9 mouse cellular contexts compared by ENCODE assay signal in genomic region chr2:25168665-25168978, GRCm38 (mm10). TPM values are rescaled to one million over a fixed set of nuclear protein-coding genes. Genes with fewer than 3 reads are reported as not detected.
A peak's percentile ranks its signal among the peaks of the same experiment; 100 is the strongest.
DNase-seq lines count a peak whose midpoint lies in the region; ATAC-seq and TF ChIP-seq lines count a peak whose summit lies in the region.
"Had no signal": no experiment of that assay in that cellular context is flagged by ENCODE, and none has a peak within 500 bp of the region (broad histone marks: within the 10 kb centered on the region; RNA-seq: fewer than 3 reads in every experiment).

No protein-coding gene starts in this region.

- H3K36me3 ChIP-seq in heart, embryonic 16.5 days (ENCODE audit: control insufficient read depth, insufficient read depth): no peaks in the 10 kb centered on the region
- H3K36me3 ChIP-seq in embryonic facial prominence, embryonic 11.5 days (replicated peaks; ENCODE audit: control insufficient read depth, insufficient read depth, low read depth, low read length): no peaks in the 10 kb centered on the region
- H3K36me3 ChIP-seq in hindbrain, postnatal 0 days (ENCODE audit: insufficient read depth, low read length): no peaks in the 10 kb centered on the region
- H3K36me3 ChIP-seq in midbrain, embryonic 13.5 days: no peaks in the 10 kb centered on the region

- DNase-seq in heart, postnatal 14 days: no peak
- no peak for DNase-seq in embryonic facial prominence, embryonic 11.5 days (ENCODE audit: low spot score)
- DNase-seq in hindbrain, postnatal 0 days (ENCODE audit: low spot score): no peak
- DNase-seq in cerebellum, adult 2 months: no peak

- H3K27me3 ChIP-seq in heart, embryonic 16.5 days (ENCODE audit: control insufficient read depth, insufficient read depth, low read length): no peaks in the 10 kb centered on the region
- H3K27me3 ChIP-seq in embryonic facial prominence, embryonic 11.5 days (ENCODE audit: control insufficient read depth, insufficient read depth, low read length): no peaks in the 10 kb centered on the region
- no peaks in the 10 kb centered on the region for H3K27me3 ChIP-seq in hindbrain, postnatal 0 days (ENCODE audit: insufficient read depth, low read length)
- H3K27me3 ChIP-seq in midbrain, embryonic 13.5 days: no peaks in the 10 kb centered on the region
- no peaks in the 10 kb centered on the region for H3K27me3 ChIP-seq in cerebellum, adult 2 months (ENCODE audit: control insufficient read depth, insufficient read depth, low read length)

- ATAC-seq in heart, embryonic 16.5 days (replicated peaks; ENCODE audit: extremely low read depth, insufficient read depth, low FRiP score): no peak
- peak; percentile 7; the same call in 1 of the 2 replicates for ATAC-seq in embryonic facial prominence, embryonic 11.5 days (replicated peaks; ENCODE audit: insufficient number of reproducible peaks, low FRiP score, low TSS enrichment, low read depth)
- no peak for ATAC-seq in hindbrain, postnatal 0 days
- ATAC-seq in midbrain, embryonic 13.5 days: no peak; the same call in 1 of the 2 replicates
- no peak for ATAC-seq in megakaryocyte-erythroid progenitor cell, adult 5-6 weeks (replicated peaks; ENCODE audit: low FRiP score, low TSS enrichment, poor library complexity, severe bottlenecking)
- ATAC-seq in frontal cortex, adult (ENCODE audit: low TSS enrichment): no peak

- no peaks in the 10 kb centered on the region for H3K9me3 ChIP-seq in heart, embryonic 16.5 days (replicated peaks; ENCODE audit: control insufficient read depth, low read length)
- H3K9me3 ChIP-seq in embryonic facial prominence, embryonic 11.5 days (replicated peaks; ENCODE audit: control insufficient read depth, low read length): no peaks in the 10 kb centered on the region
- H3K9me3 ChIP-seq in hindbrain, postnatal 0 days (ENCODE audit: low read length): no peaks in the 10 kb centered on the region
- H3K9me3 ChIP-seq in midbrain, embryonic 13.5 days: no peaks in the 10 kb centered on the region

- no peak for TF ChIP-seq CTCF in hindbrain, postnatal 0 days (IDR thresholded peaks at IDR 0.05; ENCODE audit: low read depth)
- TF ChIP-seq CTCF in cerebellum, adult 2 months (IDR thresholded peaks at IDR 0.05; ENCODE audit: borderline replicate concordance, insufficient read depth, low read depth, low read length): no peak

- H3K4me2 ChIP-seq in heart, embryonic 16.5 days (ENCODE audit: low read depth, low read length): peak overlapping the region; percentile 76
- peak overlapping the region; percentile 88 for H3K4me2 ChIP-seq in embryonic facial prominence, embryonic 11.5 days (ENCODE audit: low read depth, low read length)
- H3K4me2 ChIP-seq in hindbrain, postnatal 0 days (ENCODE audit: low read depth, low read length): peak overlapping the region; percentile 78
- H3K4me2 ChIP-seq in midbrain, embryonic 13.5 days (replicated peaks): peak overlapping the region; percentile 67

- peak overlapping the region; percentile 81 for H3K27ac ChIP-seq in heart, embryonic 16.5 days (ENCODE audit: low read length)
- H3K27ac ChIP-seq in embryonic facial prominence, embryonic 11.5 days (replicated peaks; ENCODE audit: low read depth, low read length): peak overlapping the region; percentile 17; the same call in 1 of the 2 replicates
- peak overlapping the region; percentile 65 for H3K27ac ChIP-seq in hindbrain, postnatal 0 days
- peak overlapping the region; percentile 80 for H3K27ac ChIP-seq in midbrain, embryonic 13.5 days
- no peak overlapping the region for H3K27ac ChIP-seq in cerebellum, adult 2 months (ENCODE audit: insufficient read depth, low read length)

- H3K4me3 ChIP-seq in heart, embryonic 16.5 days (ENCODE audit: low read length): peak overlapping the region; percentile 55
- H3K4me3 ChIP-seq in embryonic facial prominence, embryonic 11.5 days (ENCODE audit: low read depth, low read length): peak overlapping the region; percentile 41; the same call in 1 of the 2 replicates
- H3K4me3 ChIP-seq in hindbrain, postnatal 0 days (ENCODE audit: low read length): peak overlapping the region; percentile 44; the same call in 1 of the 2 replicates
- peak overlapping the region; percentile 46 for H3K4me3 ChIP-seq in midbrain, embryonic 13.5 days (replicated peaks)
- H3K4me3 ChIP-seq in cerebellum, adult 2 months (replicated peaks; ENCODE audit: insufficient read depth, low read depth, low read length): no peak overlapping the region

- TF ChIP-seq POLR2A in cerebellum, adult 2 months (IDR thresholded peaks at IDR 0.05; ENCODE audit: borderline replicate concordance, insufficient read depth, low read length): no peak

- 24% methylated on average over 2 of the region's 2 CpGs for WGBS in heart, embryonic 16.5 days
- 21% methylated on average over 2 of the region's 2 CpGs for WGBS in embryonic facial prominence, embryonic 11.5 days
- 16% methylated on average over 2 of the region's 2 CpGs for WGBS in hindbrain, postnatal 0 days
- 3% methylated on average over 2 of the region's 2 CpGs for WGBS in midbrain, embryonic 13.5 days
- 53% methylated on average over 2 of the region's 2 CpGs for WGBS in cerebellum, adult 2 months

- H3K9ac ChIP-seq in heart, embryonic 16.5 days (ENCODE audit: low read length): peak overlapping the region; percentile 79
- H3K9ac ChIP-seq in embryonic facial prominence, embryonic 11.5 days (replicated peaks; ENCODE audit: low read length): peak overlapping the region; percentile 61
- 0 out of 2 replicates have a peak overlapping the region, but pooled peaks have one; percentile 64 for H3K9ac ChIP-seq in hindbrain, postnatal 0 days (replicated peaks; ENCODE audit: low read length)
- peak overlapping the region; percentile 69; the same call in 1 of the 2 replicates for H3K9ac ChIP-seq in midbrain, embryonic 13.5 days (replicated peaks)

- H3K4me1 ChIP-seq in heart, embryonic 16.5 days (ENCODE audit: control insufficient read depth, insufficient read depth, low read length): peaks cover 34% of the 10 kb centered on the region
- H3K4me1 ChIP-seq in embryonic facial prominence, embryonic 11.5 days (ENCODE audit: control insufficient read depth, insufficient read depth, low read length): no peaks in the 10 kb centered on the region; the same call in 1 of the 2 replicates
- H3K4me1 ChIP-seq in hindbrain, postnatal 0 days (ENCODE audit: insufficient read depth, low read length): peaks cover 17% of the 10 kb centered on the region
- H3K4me1 ChIP-seq in midbrain, embryonic 13.5 days (replicated peaks): peaks cover 48% of the 10 kb centered on the region
- 0 out of 2 replicates have a peak, but pooled peaks cover 5% of the 10 kb centered on the region for H3K4me1 ChIP-seq in cerebellum, adult 2 months (ENCODE audit: control insufficient read depth, insufficient read depth, low read length)

- intact Hi-C loops in heart, postnatal 14 days (cut with DNase I): no loop called here

RNA-seq across cellular contexts. Expression of gene Nrarp, which starts 11.9 kb away (rescaled TPM):
- polyA plus RNA-seq in heart, embryonic 16.5 days (2015; fragmentation: Nextera tagmentation; extraction: Ambion mirVana): 16.2 and 18.1 TPM in 2 replicates
- 10 to 100 TPM; 14.0 to 15.0 TPM for total RNA-seq in heart, postnatal 14 days (2021)
- polyA plus RNA-seq in embryonic facial prominence, embryonic 11.5 days (2014; fragmentation: Nextera tagmentation; extraction: Ambion mirVana): 16.8 and 17.0 TPM in 2 replicates
- total RNA-seq in hindbrain, postnatal 0 days (2014; rRNA removed): 50.8 and 58.0 TPM in 2 replicates
- polyA plus RNA-seq in hindbrain, postnatal 0 days (2015; fragmentation: Nextera tagmentation; extraction: Ambion mirVana): 14.2 and 14.7 TPM in 2 replicates
- polyA plus RNA-seq in midbrain, embryonic 13.5 days (2015; fragmentation: Nextera tagmentation; extraction: Ambion mirVana): 26.8 and 33.9 TPM in 2 replicates
- 7.7 and 9.4 TPM in 2 replicates for polyA plus RNA-seq in cerebellum, adult 2 months (2012; rRNA removed)
- total RNA-seq in megakaryocyte-erythroid progenitor cell, adult 5-6 weeks (2014; fragmentation: Nextera tagmentation): 3.5 and 4.6 TPM in 2 replicates
- total RNA-seq in megakaryocyte-erythroid progenitor cell, adult 5-6 weeks (2017): 1.3 and 2.4 TPM in 2 replicates

RNA-seq across cellular contexts. Expression of gene Tor4a, which starts 28.1 kb away (rescaled TPM):
- polyA plus RNA-seq in heart, embryonic 16.5 days (2015; fragmentation: Nextera tagmentation; extraction: Ambion mirVana): 8.5 and 10.0 TPM in 2 replicates
- 1 to 10 TPM; 5.0 to 5.5 TPM for total RNA-seq in heart, postnatal 14 days (2021)
- 1.9 and 2.6 TPM in 2 replicates for polyA plus RNA-seq in embryonic facial prominence, embryonic 11.5 days (2014; fragmentation: Nextera tagmentation; extraction: Ambion mirVana)
- 4.0 and 4.7 TPM in 2 replicates for total RNA-seq in hindbrain, postnatal 0 days (2014; rRNA removed)
- polyA plus RNA-seq in hindbrain, postnatal 0 days (2015; fragmentation: Nextera tagmentation; extraction: Ambion mirVana): 1.2 and 1.9 TPM in 2 replicates
- 1.1 and 1.2 TPM in 2 replicates for polyA plus RNA-seq in midbrain, embryonic 13.5 days (2015; fragmentation: Nextera tagmentation; extraction: Ambion mirVana)
- polyA plus RNA-seq in cerebellum, adult 2 months (2012; rRNA removed): 3.6 and 4.2 TPM in 2 replicates
- total RNA-seq in megakaryocyte-erythroid progenitor cell, adult 5-6 weeks (2014; fragmentation: Nextera tagmentation): 12.6 and 13.0 TPM in 2 replicates
- total RNA-seq in megakaryocyte-erythroid progenitor cell, adult 5-6 weeks (2017): 8.0 and 11.8 TPM in 2 replicates

RNA-seq across cellular contexts. Expression of gene Nelfb, which starts 42.7 kb away (rescaled TPM):
- polyA plus RNA-seq in heart, embryonic 16.5 days (2015; fragmentation: Nextera tagmentation; extraction: Ambion mirVana): 79.1 and 81.9 TPM in 2 replicates
- total RNA-seq in heart, postnatal 14 days (2021): 10 to 100 TPM; 35.7 to 36.2 TPM
- 90.5 and 92.2 TPM in 2 replicates for polyA plus RNA-seq in embryonic facial prominence, embryonic 11.5 days (2014; fragmentation: Nextera tagmentation; extraction: Ambion mirVana)
- total RNA-seq in hindbrain, postnatal 0 days (2014; rRNA removed): 90.3 and 117 TPM in 2 replicates
- polyA plus RNA-seq in hindbrain, postnatal 0 days (2015; fragmentation: Nextera tagmentation; extraction: Ambion mirVana): 82.0 and 82.8 TPM in 2 replicates
- 113 and 117 TPM in 2 replicates for polyA plus RNA-seq in midbrain, embryonic 13.5 days (2015; fragmentation: Nextera tagmentation; extraction: Ambion mirVana)
- polyA plus RNA-seq in cerebellum, adult 2 months (2012; rRNA removed): 69.4 and 84.5 TPM in 2 replicates
- 50.8 and 67.6 TPM in 2 replicates for total RNA-seq in megakaryocyte-erythroid progenitor cell, adult 5-6 weeks (2014; fragmentation: Nextera tagmentation)
- 26.4 and 28.2 TPM in 2 replicates for total RNA-seq in megakaryocyte-erythroid progenitor cell, adult 5-6 weeks (2017)

RNA-seq across cellular contexts. Expression of gene Stpg3, which starts 45.8 kb away (rescaled TPM):
- polyA plus RNA-seq in heart, embryonic 16.5 days (2015; fragmentation: Nextera tagmentation; extraction: Ambion mirVana): not detected in 2 replicates
- not detected for total RNA-seq in heart, postnatal 14 days (2021)
- not detected in 2 replicates for polyA plus RNA-seq in embryonic facial prominence, embryonic 11.5 days (2014; fragmentation: Nextera tagmentation; extraction: Ambion mirVana)
- not detected in 2 replicates for total RNA-seq in hindbrain, postnatal 0 days (2014; rRNA removed)
- not detected in 2 replicates for polyA plus RNA-seq in hindbrain, postnatal 0 days (2015; fragmentation: Nextera tagmentation; extraction: Ambion mirVana)
- not detected in 2 replicates for polyA plus RNA-seq in midbrain, embryonic 13.5 days (2015; fragmentation: Nextera tagmentation; extraction: Ambion mirVana)
- not detected in 2 replicates for polyA plus RNA-seq in cerebellum, adult 2 months (2012; rRNA removed)
- total RNA-seq in megakaryocyte-erythroid progenitor cell, adult 5-6 weeks (2014; fragmentation: Nextera tagmentation): not detected in 2 replicates
- 3.2 TPM in 1 of 2 replicates, not detected in the other for total RNA-seq in megakaryocyte-erythroid progenitor cell, adult 5-6 weeks (2017)

RNA-seq across cellular contexts. Expression of gene Fam166a, which starts 49.9 kb away (rescaled TPM):
- polyA plus RNA-seq in heart, embryonic 16.5 days (2015; fragmentation: Nextera tagmentation; extraction: Ambion mirVana): 1.1 TPM in 1 of 2 replicates, not detected in the other
- total RNA-seq in heart, postnatal 14 days (2021): not detected
- 1.4 TPM in 1 of 2 replicates, not detected in the other for polyA plus RNA-seq in embryonic facial prominence, embryonic 11.5 days (2014; fragmentation: Nextera tagmentation; extraction: Ambion mirVana)
- not detected in 2 replicates for total RNA-seq in hindbrain, postnatal 0 days (2014; rRNA removed)
- 0.42 TPM in 1 of 2 replicates, not detected in the other for polyA plus RNA-seq in hindbrain, postnatal 0 days (2015; fragmentation: Nextera tagmentation; extraction: Ambion mirVana)
- 0.89 TPM in 1 of 2 replicates, not detected in the other for polyA plus RNA-seq in midbrain, embryonic 13.5 days (2015; fragmentation: Nextera tagmentation; extraction: Ambion mirVana)
- 0.10 and 0.11 TPM in 2 replicates for polyA plus RNA-seq in cerebellum, adult 2 months (2012; rRNA removed)
- total RNA-seq in megakaryocyte-erythroid progenitor cell, adult 5-6 weeks (2014; fragmentation: Nextera tagmentation): not detected in 2 replicates
- not detected in 2 replicates for total RNA-seq in megakaryocyte-erythroid progenitor cell, adult 5-6 weeks (2017)
- total RNA-seq: left cerebral cortex, adult 18-20 months had no signal
